Mouse (Mus musculus): Measurements from ENCODE around the gene Chaf1a.

The Chaf1a gene

GRCm38 (mm10) chr17:56119431-56119830 lies 79.2 kb downstream of the Chaf1a start:
- no peak for DNase-seq (ENCODE audit: low read depth, low spot score)

GRCm38 (mm10) chr17:56119981-56120880 lies 80.0 kb downstream of the Chaf1a start:
- DNase-seq (ENCODE audit: low read depth, low spot score), result no peak

- DNase-seq (ENCODE audit: low read depth, low spot score), result no peak
Observed at GRCm38 (mm10) chr17:56121826-56122225, 81.6 kb downstream of the Chaf1a start, which contains the start of gene Lrg1. Gene Lrg1 (minus strand): TSS chr17:56122001.

Data from CD4-positive helper T cell, adult 2 months (primary cell).